Mouse (Mus musculus): ENCODE data around the gene Polr2l. TPM values are rescaled to one million over a fixed set of nuclear protein-coding genes. Genes with fewer than 3 reads are reported as not detected.

The Polr2l gene
- total and polyA plus RNA-seq, 2 experiments from 2014 or later: 17.4 to 81.3 TPM

DNA sequence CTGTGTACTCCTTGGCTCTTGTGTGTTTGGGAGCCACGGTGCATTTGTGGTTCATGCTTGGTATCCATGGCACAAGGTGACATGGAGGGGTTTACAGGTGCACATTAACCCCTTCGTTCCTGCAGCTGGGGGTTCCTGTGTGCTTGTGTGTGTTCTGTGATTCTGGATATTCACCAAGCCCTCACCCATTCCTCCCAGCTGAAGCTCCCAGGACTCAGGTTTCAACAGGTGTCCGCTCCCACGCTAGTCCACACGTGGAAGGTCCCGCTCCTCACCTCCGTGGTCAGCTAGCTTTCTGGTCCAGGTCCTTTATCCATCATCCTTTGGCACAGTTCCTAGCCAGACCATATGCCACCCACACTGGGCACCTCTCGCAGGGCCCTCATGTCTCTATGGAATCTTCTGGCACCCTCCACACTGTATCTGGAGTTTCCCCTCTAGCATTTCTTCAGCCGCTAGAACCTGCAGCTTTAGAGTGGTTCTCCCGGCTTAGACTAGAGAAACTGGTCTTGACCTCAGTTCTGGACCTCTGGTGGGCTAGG, 8.3 kb downstream of the Polr2l start:
- Histone ChIP-seq H3K4me1 (ENCODE audit: control insufficient read depth, insufficient read depth) (peaks cover 23% of the 10 kb centered on the region), H3K4me2 (ENCODE audit: low read depth, low read length) (peak overlapping the region; percentile 66), H3K9me3 (replicated peaks; ENCODE audit: control insufficient read depth, low read length) (no peaks in the 10 kb centered on the region), H3K36me3 (replicated peaks; ENCODE audit: control insufficient read depth, insufficient read depth, low read length) (peaks cover 20% of the 10 kb centered on the region), H3K27ac (ENCODE audit: low read depth) (peak overlapping the region; percentile 97), H3K4me3 (ENCODE audit: low read depth, low read length) (peak overlapping the region; percentile 63), H3K27me3 (ENCODE audit: control insufficient read depth, insufficient read depth, low read length) (peaks cover 16% of the 10 kb centered on the region; the same call in 1 of the 2 replicates), H3K9ac (replicated peaks; ENCODE audit: low read depth, low read length) (peak overlapping the region; percentile 71)
- 60% methylated on average over 10 of the region's 10 CpGs for WGBS
- no peak for DNase-seq (ENCODE audit: low spot score)
- no peak for ATAC-seq (ENCODE audit: insufficient read depth, low read depth)
- TF ChIP-seq CTCF (IDR thresholded peaks at IDR 0.05; ENCODE audit: low read depth): no peak
- no peak for TF ChIP-seq EP300 (IDR thresholded peaks at IDR 0.05; ENCODE audit: low read depth)

DNA sequence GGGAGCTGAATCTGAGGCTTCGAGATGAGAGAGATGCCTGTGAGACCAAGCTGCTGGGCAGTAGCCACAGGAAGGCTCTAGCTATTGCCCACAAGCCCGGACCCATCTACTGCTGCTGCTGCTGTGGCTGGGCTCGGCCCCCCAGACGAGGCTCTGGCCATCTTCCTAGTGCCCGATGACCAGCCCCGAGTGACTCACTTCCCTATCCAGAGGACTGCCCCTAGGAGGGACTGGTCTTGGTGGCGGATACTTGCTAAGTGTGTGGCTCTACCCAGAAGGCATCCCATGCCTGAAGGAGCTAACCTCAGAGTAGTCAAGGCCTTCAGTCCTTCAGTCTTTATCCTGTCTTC, 8.9 kb downstream of the Polr2l start:
- Histone ChIP-seq H3K4me1 (ENCODE audit: control insufficient read depth, insufficient read depth) (peaks cover 29% of the 10 kb centered on the region), H3K27ac (ENCODE audit: low read depth) (peak overlapping the region; percentile 64), H3K9ac (replicated peaks; ENCODE audit: low read depth, low read length) (no peak overlapping the region), H3K4me3 (ENCODE audit: low read depth, low read length) (no peak overlapping the region), H3K4me2 (ENCODE audit: low read depth, low read length) (0 out of 2 replicates have a peak overlapping the region, but pooled peaks have one; percentile 53), H3K27me3 (ENCODE audit: control insufficient read depth, insufficient read depth, low read length) (peaks cover 16% of the 10 kb centered on the region; the same call in 1 of the 2 replicates), H3K9me3 (replicated peaks; ENCODE audit: control insufficient read depth, low read length) (no peaks in the 10 kb centered on the region), H3K36me3 (replicated peaks; ENCODE audit: control insufficient read depth, insufficient read depth, low read length) (peaks cover 14% of the 10 kb centered on the region)
- no peak for ATAC-seq (ENCODE audit: insufficient read depth, low read depth)
- TF ChIP-seq EP300 (IDR thresholded peaks at IDR 0.05; ENCODE audit: low read depth) (no peak), CTCF (IDR thresholded peaks at IDR 0.05; ENCODE audit: low read depth) (no peak)
- 68% methylated on average over 7 of the region's 7 CpGs for WGBS
- DNase-seq (ENCODE audit: low spot score): peak; percentile 37

DNA sequence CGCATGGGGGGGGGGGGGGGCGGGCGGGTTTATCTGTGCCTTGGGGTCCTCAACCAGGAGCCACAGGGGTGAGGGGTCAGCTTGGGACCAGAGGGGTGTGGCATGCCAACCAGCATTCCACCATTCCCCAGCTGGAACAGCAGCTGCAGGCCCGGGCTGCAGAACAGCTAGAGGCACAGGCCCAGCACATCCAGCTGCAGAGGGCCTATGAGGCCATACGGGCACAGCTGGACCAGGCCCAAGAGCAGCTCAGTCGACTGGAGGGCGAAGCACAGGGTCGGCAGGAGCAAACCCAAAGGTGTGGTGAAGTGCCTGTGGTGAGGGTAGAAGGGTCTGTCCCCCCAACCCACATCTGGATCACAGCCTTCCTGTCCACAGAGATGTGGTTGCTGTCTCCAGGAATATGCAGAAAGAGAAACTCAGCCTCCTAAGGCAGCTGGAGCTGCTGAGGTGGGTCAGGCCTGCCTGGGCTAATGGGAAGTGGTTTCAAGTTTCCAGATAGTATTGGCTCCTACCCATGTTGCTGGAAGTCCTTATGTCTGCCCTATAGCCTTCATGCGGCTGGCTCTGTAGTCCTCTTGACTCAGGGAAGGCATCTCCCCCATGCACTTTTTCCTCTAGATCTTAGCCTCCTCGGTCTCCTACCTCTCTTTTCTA, 9.4 kb downstream of the Polr2l start:
- Histone ChIP-seq H3K9ac (replicated peaks; ENCODE audit: low read depth, low read length) (peak overlapping the region; percentile 9; the same call in 1 of the 2 replicates), H3K27ac (ENCODE audit: low read depth) (peak overlapping the region; percentile 64), H3K4me1 (ENCODE audit: control insufficient read depth, insufficient read depth) (peaks cover 33% of the 10 kb centered on the region), H3K9me3 (replicated peaks; ENCODE audit: control insufficient read depth, low read length) (no peaks in the 10 kb centered on the region), H3K4me3 (ENCODE audit: low read depth, low read length) (0 out of 2 replicates have a peak overlapping the region, but pooled peaks have one; percentile 36), H3K4me2 (ENCODE audit: low read depth, low read length) (peak overlapping the region; percentile 53), H3K27me3 (ENCODE audit: control insufficient read depth, insufficient read depth, low read length) (peaks cover 16% of the 10 kb centered on the region; the same call in 1 of the 2 replicates), H3K36me3 (replicated peaks; ENCODE audit: control insufficient read depth, insufficient read depth, low read length) (peaks cover 9% of the 10 kb centered on the region)
- ATAC-seq (ENCODE audit: insufficient read depth, low read depth) (no peak), DNase-seq (ENCODE audit: low spot score) (no peak)
- WGBS: 38% methylated on average over 10 of the region's 10 CpGs
- no peak for TF ChIP-seq CTCF (IDR thresholded peaks at IDR 0.05; ENCODE audit: low read depth)
- no peak for TF ChIP-seq EP300 (IDR thresholded peaks at IDR 0.05; ENCODE audit: low read depth)

DNA sequence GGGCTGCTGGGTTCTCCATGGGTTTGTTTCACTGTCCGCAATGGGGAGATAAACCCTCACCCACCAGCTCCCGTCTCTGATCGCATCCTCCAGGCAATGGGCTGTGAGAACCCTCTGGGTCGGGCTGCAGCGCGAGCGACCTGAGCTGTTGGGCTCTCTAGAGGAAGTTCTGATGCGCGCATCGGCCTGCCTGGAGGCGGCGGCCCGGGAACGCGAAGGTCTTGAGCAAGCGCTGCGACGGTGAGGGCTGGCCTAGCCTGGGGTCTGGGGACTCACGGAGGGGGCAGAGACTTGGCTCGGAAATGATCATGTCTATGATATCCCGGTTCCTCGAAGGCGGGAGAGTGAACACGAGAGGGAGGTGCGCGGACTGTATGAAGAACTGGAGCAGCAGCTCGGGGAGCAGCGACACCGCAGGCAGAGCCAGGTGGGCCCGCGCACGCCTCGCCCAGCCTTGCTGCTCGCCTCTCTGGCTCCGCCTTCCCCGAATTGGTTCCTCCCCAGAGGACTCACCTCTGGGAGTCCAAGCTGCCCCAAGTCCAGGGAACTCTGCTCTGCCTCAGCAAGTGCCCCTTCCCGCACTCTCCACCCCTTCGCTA, 10.2 kb downstream of the Polr2l start:
- Histone ChIP-seq H3K4me1 (ENCODE audit: control insufficient read depth, insufficient read depth) (peaks cover 26% of the 10 kb centered on the region), H3K27me3 (ENCODE audit: control insufficient read depth, insufficient read depth, low read length) (peaks cover 16% of the 10 kb centered on the region; the same call in 1 of the 2 replicates), H3K4me3 (ENCODE audit: low read depth, low read length) (peak overlapping the region; percentile 36), H3K36me3 (replicated peaks; ENCODE audit: control insufficient read depth, insufficient read depth, low read length) (peaks cover 9% of the 10 kb centered on the region), H3K9ac (replicated peaks; ENCODE audit: low read depth, low read length) (peak overlapping the region; percentile 9; the same call in 1 of the 2 replicates), H3K4me2 (ENCODE audit: low read depth, low read length) (peak overlapping the region; percentile 53), H3K9me3 (replicated peaks; ENCODE audit: control insufficient read depth, low read length) (no peaks in the 10 kb centered on the region), H3K27ac (ENCODE audit: low read depth) (peak overlapping the region; percentile 78)
- WGBS: 16% methylated on average over 36 of the region's 38 CpGs
- no peak for TF ChIP-seq CTCF (IDR thresholded peaks at IDR 0.05; ENCODE audit: low read depth)
- no peak for TF ChIP-seq EP300 (IDR thresholded peaks at IDR 0.05; ENCODE audit: low read depth)
- no peak for DNase-seq (ENCODE audit: low spot score)
- ATAC-seq (ENCODE audit: insufficient read depth, low read depth): no peak

DNA sequence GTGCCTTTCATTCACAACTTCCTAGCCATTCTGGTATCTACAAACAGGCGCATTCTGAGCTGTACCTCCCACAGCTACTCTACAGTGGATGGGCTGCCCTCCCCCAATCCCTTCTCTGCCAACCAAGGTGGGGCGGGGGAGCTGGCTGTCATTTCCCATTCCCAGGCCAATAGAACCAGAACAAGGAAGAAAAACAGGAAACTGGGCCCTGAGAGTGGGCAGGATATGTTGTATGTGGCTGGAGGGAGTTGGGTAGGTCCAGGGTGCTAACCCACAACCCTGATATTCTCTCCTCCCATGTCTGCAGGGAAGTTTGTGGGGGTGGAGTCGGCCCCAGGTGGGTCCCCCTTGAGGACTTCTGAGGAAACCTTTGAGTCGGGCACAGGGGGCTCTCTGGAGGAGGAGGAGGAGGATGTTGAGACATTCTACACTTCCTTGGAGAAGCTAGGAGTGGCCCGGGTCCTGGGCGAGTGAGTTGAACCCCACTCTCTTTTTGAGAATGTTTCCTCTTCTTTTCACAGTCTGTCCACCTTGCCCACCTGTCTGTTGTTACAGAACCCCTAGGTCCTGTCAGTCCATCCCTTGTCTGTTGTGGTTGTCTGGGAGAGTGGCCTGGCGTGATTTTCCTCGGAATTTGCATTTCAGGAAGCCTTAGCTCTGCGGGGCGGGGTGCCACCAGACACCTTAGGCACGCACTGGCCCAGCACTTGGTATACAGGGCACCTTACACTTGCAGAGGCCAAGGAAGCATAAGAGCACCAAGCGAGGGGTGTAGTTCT, 10.9 kb downstream of the Polr2l start:
- no peaks in the 10 kb centered on the region for H3K9me3 ChIP-seq (replicated peaks; ENCODE audit: control insufficient read depth, low read length)
- TF ChIP-seq EP300 (IDR thresholded peaks at IDR 0.05; ENCODE audit: low read depth) (peak; percentile 31; the same call in 1 of the 2 replicates), CTCF (IDR thresholded peaks at IDR 0.05; ENCODE audit: low read depth) (no peak)
- H3K36me3 ChIP-seq (replicated peaks; ENCODE audit: control insufficient read depth, insufficient read depth, low read length): peaks cover 15% of the 10 kb centered on the region
- H3K27ac ChIP-seq (ENCODE audit: low read depth): peak overlapping the region; percentile 78
- WGBS: 32% methylated on average over 12 of the region's 12 CpGs
- peak overlapping the region; percentile 53 for H3K4me2 ChIP-seq (ENCODE audit: low read depth, low read length)
- peaks cover 16% of the 10 kb centered on the region; the same call in 1 of the 2 replicates for H3K27me3 ChIP-seq (ENCODE audit: control insufficient read depth, insufficient read depth, low read length)
- H3K4me1 ChIP-seq (ENCODE audit: control insufficient read depth, insufficient read depth): peaks cover 20% of the 10 kb centered on the region
- peak overlapping the region; percentile 36 for H3K4me3 ChIP-seq (ENCODE audit: low read depth, low read length)
- ATAC-seq (ENCODE audit: insufficient read depth, low read depth) (0 out of 2 replicates have a peak, but pooled peaks have one; percentile 1), DNase-seq (ENCODE audit: low spot score) (peak; percentile 68)
- H3K9ac ChIP-seq (replicated peaks; ENCODE audit: low read depth, low read length): 0 out of 2 replicates have a peak overlapping the region, but pooled peaks have one; percentile 9
